Mouse (Mus musculus) limb, embryonic 14.5 days (tissue): ENCODE results near the gene Nrarp. TPM values are rescaled to one million over a fixed set of nuclear protein-coding genes. Genes with fewer than 3 reads are reported as not detected.
A peak's percentile ranks its signal among the peaks of the same experiment; 100 is the strongest.

Source experiments
- ATAC-seq: fragments of 200-750 bp; cut with Nextera tagmentation; 2 replicates; pipeline ENCODE4 v1.8.0; 2017; ENCODE audit warnings: low read depth, moderate number of reproducible peaks, moderate TSS enrichment; ENCODE audit not compliant: low FRiP score
- DNase-seq: peaks from one replicate; pipeline ENCODE4 v3.0.0-alpha.2; 2015; ENCODE audit warnings: low spot score
- H3K27ac ChIP-seq: fragments of 300-500 bp; sonication (generic); replicated peaks from 2 replicates; pipeline ENCODE4 v1.5.1; 2014; ENCODE audit warnings: low read depth, mild to moderate bottlenecking, low read length, moderate library complexity, mixed read lengths
- H3K27me3 ChIP-seq: fragments of 300-500 bp; sonication (generic); 2 replicates; pipeline ENCODE4 v1.6.1; 2014; ENCODE audit warnings: low read length, mixed read lengths; ENCODE audit not compliant: control insufficient read depth, insufficient read depth
- H3K36me3 ChIP-seq: fragments of 300-500 bp; sonication (generic); 2 replicates; pipeline ENCODE4 v1.6.1; 2014; ENCODE audit warnings: mild to moderate bottlenecking, low read length, moderate library complexity, mixed read lengths; ENCODE audit not compliant: control insufficient read depth, insufficient read depth
- H3K4me1 ChIP-seq: fragments of 300-500 bp; sonication (generic); 2 replicates; pipeline ENCODE4 v1.6.1; 2014; ENCODE audit warnings: antibody characterized with exemption, low read length, mixed read lengths; ENCODE audit not compliant: control insufficient read depth, insufficient read depth
- H3K4me2 ChIP-seq: fragments of 300-500 bp; sonication (generic); replicated peaks from 2 replicates; pipeline ENCODE4 v1.6.1; 2014; ENCODE audit warnings: low read depth, mild to moderate bottlenecking, low read length, moderate library complexity; ENCODE audit not compliant: severe bottlenecking
- H3K4me3 ChIP-seq: fragments of 300-500 bp; sonication (generic); replicated peaks from 2 replicates; pipeline ENCODE4 v1.5.1; 2014; ENCODE audit warnings: low read length
- H3K9ac ChIP-seq: fragments of 300-500 bp; sonication (generic); 2 replicates; pipeline ENCODE4 v1.6.1; 2014; ENCODE audit warnings: mild to moderate bottlenecking, low read depth, low read length, moderate library complexity; ENCODE audit not compliant: severe bottlenecking
- H3K9me3 ChIP-seq: fragments of 300-500 bp; sonication (generic); 2 replicates; pipeline ENCODE4 v1.6.1; 2016; ENCODE audit warnings: low read length; ENCODE audit not compliant: control insufficient read depth
- POLR2A ChIP-seq: fragments of 200-500 bp; IDR thresholded peaks from 2 replicates; pipeline ENCODE4 v1.8.0; 2012; ENCODE audit warnings: inconsistent platforms, mild to moderate bottlenecking, moderate library complexity, borderline replicate concordance; ENCODE audit not compliant: insufficient read depth, insufficient read length; ENCODE audit errors: extremely low read depth
- WGBS: fragments of 180-500 bp; shearing (Covaris S2); extraction: QIAGEN DNeasy Blood & Tissue Kit; methylation state at CpG from one replicate; pipeline ENCODE4 v1.1.7; 2014; 5-methylcytosine and 5-hydroxymethylcytosine counted together
- polyA plus RNA-seq, 2 experiments: library from polyadenylated mRNA; depleted of rRNA in 1 of 2; stranded (reverse) in 1 of 2; unstranded in 1 of 2; fragments of >200 nt; fragmentation: Nextera tagmentation in 1 of 2; extraction: Ambion mirVana in 1 of 2; gene quantifications; 2 replicates each; pipeline versions ENCODE4 v1.2.1 to v1.2.3; 2012 to 2014

Nrarp gene
- polyA plus RNA-seq, 2 experiments = 27.7 to 34.0 TPM

- Histone ChIP-seq H3K4me3 (peak overlapping the region; percentile 86), H3K36me3 (peaks cover 9% of the 10 kb centered on the region; the same call in 1 of the 2 replicates), H3K4me2 (peak overlapping the region; percentile 50), H3K9ac (peak overlapping the region; percentile 72), H3K27ac (peak overlapping the region; percentile 91), H3K9me3 (no peaks in the 10 kb centered on the region), H3K4me1 (peaks cover 12% of the 10 kb centered on the region), H3K27me3 (no peaks in the 10 kb centered on the region)
- peak; percentile 100 for DNase-seq
- TF ChIP-seq POLR2A = peak; percentile 78; the same call in 1 of the 2 replicates
- WGBS = 2% methylated on average over 35 of the region's 41 CpGs
- peak; percentile 96 for ATAC-seq
Observed at GRCm38 (mm10) chr2:25224766-25225752, 44.5 kb downstream of the Nrarp start.

- no peak for DNase-seq
- Histone ChIP-seq H3K4me1 (peaks cover 12% of the 10 kb centered on the region), H3K4me3 (no peak overlapping the region), H3K4me2 (peak overlapping the region; percentile 50; the same call in 1 of the 2 replicates), H3K27me3 (no peaks in the 10 kb centered on the region), H3K36me3 (peaks cover 9% of the 10 kb centered on the region; the same call in 1 of the 2 replicates), H3K27ac (peak overlapping the region; percentile 91; the same call in 1 of the 2 replicates), H3K9me3 (no peaks in the 10 kb centered on the region), H3K9ac (no peak overlapping the region)
- no peak for TF ChIP-seq POLR2A
- ATAC-seq = no peak
- WGBS = 65% methylated on average over 8 of the region's 8 CpGs
Observed at GRCm38 (mm10) chr2:25225811-25226379, 45.3 kb downstream of the Nrarp start.

- Histone ChIP-seq H3K9me3 (no peaks in the 10 kb centered on the region), H3K9ac (no peak overlapping the region), H3K4me3 (no peak overlapping the region), H3K27ac (no peak overlapping the region), H3K36me3 (peaks cover 2% of the 10 kb centered on the region; the same call in 1 of the 2 replicates), H3K4me1 (peaks cover 12% of the 10 kb centered on the region), H3K27me3 (no peaks in the 10 kb centered on the region), H3K4me2 (no peak overlapping the region)
- no peak for TF ChIP-seq POLR2A
- WGBS = 65% methylated on average over 5 of the region's 5 CpGs
- DNase-seq (no peak), ATAC-seq (no peak)
Observed at GRCm38 (mm10) chr2:25226864-25227263, 46.3 kb downstream of the Nrarp start.

GRCm38 (mm10) chr2:25227406-25227805 is 46.8 kb downstream of the Nrarp start:
- Histone ChIP-seq H3K27me3 (no peaks in the 10 kb centered on the region), H3K4me2 (no peak overlapping the region), H3K4me1 (peaks cover 12% of the 10 kb centered on the region), H3K9me3 (no peaks in the 10 kb centered on the region), H3K27ac (no peak overlapping the region), H3K9ac (no peak overlapping the region), H3K36me3 (no peaks in the 10 kb centered on the region), H3K4me3 (no peak overlapping the region)
- WGBS = 87% methylated on average over 4 of the region's 4 CpGs
- no peak for TF ChIP-seq POLR2A
- DNase-seq (no peak), ATAC-seq (no peak)

GRCm38 (mm10) chr2:25228431-25228889 is 47.9 kb downstream of the Nrarp start:
- H3K4me1 ChIP-seq = peaks cover 9% of the 10 kb centered on the region
- H3K9ac ChIP-seq = no peak overlapping the region
- H3K27me3 ChIP-seq = no peaks in the 10 kb centered on the region
- H3K4me3 ChIP-seq = no peak overlapping the region
- ATAC-seq = no peak
- H3K27ac ChIP-seq = peak overlapping the region; percentile 34; the same call in 1 of the 2 replicates
- H3K4me2 ChIP-seq = peak overlapping the region; percentile 24; the same call in 1 of the 2 replicates
- peak; percentile 84 for DNase-seq
- H3K36me3 ChIP-seq = no peaks in the 10 kb centered on the region
- no peaks in the 10 kb centered on the region for H3K9me3 ChIP-seq
- no peak for TF ChIP-seq POLR2A
- 3% methylated on average over 7 of the region's 7 CpGs for WGBS
